Mouse (Mus musculus): ENCODE data around the gene Apoa2. TPM values are rescaled to one million over a fixed set of nuclear protein-coding genes. Genes with fewer than 3 reads are reported as not detected.

The Apoa2 gene
- polyA plus RNA-seq, 1 experiment from 2014 or later, result 1.9 TPM

- Histone ChIP-seq H3K4me3 (ENCODE audit: low read depth, low read length) (no peak overlapping the region), H3K27ac (replicated peaks; ENCODE audit: low read depth, low read length) (peak overlapping the region; percentile 93), H3K4me2 (ENCODE audit: low read depth, low read length) (0 out of 2 replicates have a peak overlapping the region, but pooled peaks have one; percentile 8), H3K27me3 (replicated peaks; ENCODE audit: control insufficient read depth, insufficient read depth, low read length) (no peaks in the 10 kb centered on the region), H3K9me3 (ENCODE audit: control insufficient read depth, low read length) (no peaks in the 10 kb centered on the region), H3K4me1 (ENCODE audit: control insufficient read depth, insufficient read depth, low read length) (peaks cover 50% of the 10 kb centered on the region), H3K36me3 (ENCODE audit: control insufficient read depth, insufficient read depth, low read length) (peaks cover 26% of the 10 kb centered on the region), H3K9ac (ENCODE audit: low read depth, low read length) (no peak overlapping the region)
- WGBS, result 32% methylated on average over 2 of the region's 3 CpGs
- no peak for DNase-seq (ENCODE audit: low spot score)
- no peak for ATAC-seq (ENCODE audit: low read depth)
Observed at GRCm38 (mm10) chr1:171248386-171249226, 23.8 kb downstream of the Apoa2 start.

GRCm38 (mm10) chr1:171249913-171250600, 25.2 kb downstream of the Apoa2 start, which contains the start of gene Adamts4:
Gene Adamts4, plus strand, starts transcription at chr1:171250421.
- peak within 1 kb of the TSS; percentile 46 for H3K4me3 ChIP-seq (ENCODE audit: low read depth, low read length)
- no peaks in the 10 kb centered on the region for H3K9me3 ChIP-seq (ENCODE audit: control insufficient read depth, low read length)
- DNase-seq (ENCODE audit: low spot score) (peak; percentile 90), ATAC-seq (ENCODE audit: low read depth) (peak; percentile 30; the same call in 1 of the 2 replicates)
- peak within 1 kb of the TSS; percentile 63 for H3K9ac ChIP-seq (ENCODE audit: low read depth, low read length)
- H3K4me2 ChIP-seq (ENCODE audit: low read depth, low read length), result peak within 1 kb of the TSS; percentile 80
- peaks cover 50% of the 10 kb centered on the region for H3K4me1 ChIP-seq (ENCODE audit: control insufficient read depth, insufficient read depth, low read length)
- H3K36me3 ChIP-seq (ENCODE audit: control insufficient read depth, insufficient read depth, low read length), result peaks cover 27% of the 10 kb centered on the region
- WGBS, result 5% methylated on average over 5 of the region's 5 CpGs
- H3K27ac ChIP-seq (replicated peaks; ENCODE audit: low read depth, low read length), result peak within 1 kb of the TSS; percentile 93
- H3K27me3 ChIP-seq (replicated peaks; ENCODE audit: control insufficient read depth, insufficient read depth, low read length), result no peaks in the 10 kb centered on the region

- H3K9me3 ChIP-seq (ENCODE audit: control insufficient read depth, low read length), result no peaks in the 10 kb centered on the region
- peak within 1 kb of the TSS; percentile 46 for H3K4me3 ChIP-seq (ENCODE audit: low read depth, low read length)
- peak within 1 kb of the TSS; percentile 63 for H3K9ac ChIP-seq (ENCODE audit: low read depth, low read length)
- H3K27ac ChIP-seq (replicated peaks; ENCODE audit: low read depth, low read length), result peak within 1 kb of the TSS; percentile 93
- ATAC-seq (ENCODE audit: low read depth) (0 out of 2 replicates have a peak, but pooled peaks have one; percentile 10), DNase-seq (ENCODE audit: low spot score) (peak; percentile 75)
- WGBS, result 9% methylated on average over 26 of the region's 26 CpGs
- peak within 1 kb of the TSS; percentile 80 for H3K4me2 ChIP-seq (ENCODE audit: low read depth, low read length)
- H3K4me1 ChIP-seq (ENCODE audit: control insufficient read depth, insufficient read depth, low read length), result peaks cover 47% of the 10 kb centered on the region
- no peaks in the 10 kb centered on the region for H3K27me3 ChIP-seq (replicated peaks; ENCODE audit: control insufficient read depth, insufficient read depth, low read length)
- H3K36me3 ChIP-seq (ENCODE audit: control insufficient read depth, insufficient read depth, low read length), result peaks cover 26% of the 10 kb centered on the region
Observed at GRCm38 (mm10) chr1:171250680-171251593, 26.1 kb downstream of the Apoa2 start, which contains the start of gene Ndufs2. Gene Ndufs2, minus strand, starts transcription at chr1:171251388.

GRCm38 (mm10) chr1:171251594-171252324, 26.9 kb downstream of the Apoa2 start:
- Histone ChIP-seq H3K9ac (ENCODE audit: low read depth, low read length) (peak overlapping the region; percentile 63), H3K9me3 (ENCODE audit: control insufficient read depth, low read length) (no peaks in the 10 kb centered on the region), H3K4me3 (ENCODE audit: low read depth, low read length) (peak overlapping the region; percentile 46), H3K36me3 (ENCODE audit: control insufficient read depth, insufficient read depth, low read length) (peaks cover 32% of the 10 kb centered on the region), H3K27ac (replicated peaks; ENCODE audit: low read depth, low read length) (peak overlapping the region; percentile 93), H3K4me1 (ENCODE audit: control insufficient read depth, insufficient read depth, low read length) (peaks cover 42% of the 10 kb centered on the region), H3K27me3 (replicated peaks; ENCODE audit: control insufficient read depth, insufficient read depth, low read length) (no peaks in the 10 kb centered on the region), H3K4me2 (ENCODE audit: low read depth, low read length) (peak overlapping the region; percentile 80)
- ATAC-seq (ENCODE audit: low read depth) (peak; percentile 54), DNase-seq (ENCODE audit: low spot score) (peak; percentile 92)
- whole genome bisulfite sequencing, result 2% methylated on average over 13 of the region's 13 CpGs

- Histone ChIP-seq H3K27ac (replicated peaks; ENCODE audit: low read depth, low read length) (peak overlapping the region; percentile 93), H3K4me3 (ENCODE audit: low read depth, low read length) (peak overlapping the region; percentile 46), H3K27me3 (replicated peaks; ENCODE audit: control insufficient read depth, insufficient read depth, low read length) (no peaks in the 10 kb centered on the region), H3K4me2 (ENCODE audit: low read depth, low read length) (peak overlapping the region; percentile 80), H3K36me3 (ENCODE audit: control insufficient read depth, insufficient read depth, low read length) (peaks cover 37% of the 10 kb centered on the region), H3K9ac (ENCODE audit: low read depth, low read length) (peak overlapping the region; percentile 63), H3K4me1 (ENCODE audit: control insufficient read depth, insufficient read depth, low read length) (peaks cover 42% of the 10 kb centered on the region), H3K9me3 (ENCODE audit: control insufficient read depth, low read length) (no peaks in the 10 kb centered on the region)
- WGBS, result 30% methylated on average over 17 of the region's 17 CpGs
- ATAC-seq (ENCODE audit: low read depth) (peak; percentile 0; the same call in 1 of the 2 replicates), DNase-seq (ENCODE audit: low spot score) (no peak)
Observed at GRCm38 (mm10) chr1:171252415-171252814, 27.6 kb downstream of the Apoa2 start.

- Histone ChIP-seq H3K36me3 (ENCODE audit: control insufficient read depth, insufficient read depth, low read length) (peaks cover 65% of the 10 kb centered on the region), H3K27ac (replicated peaks; ENCODE audit: low read depth, low read length) (no peak overlapping the region), H3K27me3 (replicated peaks; ENCODE audit: control insufficient read depth, insufficient read depth, low read length) (no peaks in the 10 kb centered on the region), H3K4me2 (ENCODE audit: low read depth, low read length) (no peak overlapping the region), H3K4me1 (ENCODE audit: control insufficient read depth, insufficient read depth, low read length) (peaks cover 14% of the 10 kb centered on the region), H3K9ac (ENCODE audit: low read depth, low read length) (no peak overlapping the region), H3K4me3 (ENCODE audit: low read depth, low read length) (no peak overlapping the region), H3K9me3 (ENCODE audit: control insufficient read depth, low read length) (no peaks in the 10 kb centered on the region)
- no peak for DNase-seq (ENCODE audit: low spot score)
- no peak for ATAC-seq (ENCODE audit: low read depth)
- WGBS, result 90% methylated on average over 24 of the region's 24 CpGs
Observed at GRCm38 (mm10) chr1:171256095-171256818, 31.4 kb downstream of the Apoa2 start.

- DNase-seq (ENCODE audit: low spot score), result peak; percentile 84
- H3K4me3 ChIP-seq (ENCODE audit: low read depth, low read length), result no peak overlapping the region
- no peaks in the 10 kb centered on the region for H3K9me3 ChIP-seq (ENCODE audit: control insufficient read depth, low read length)
- no peak overlapping the region for H3K4me2 ChIP-seq (ENCODE audit: low read depth, low read length)
- no peak overlapping the region for H3K27ac ChIP-seq (replicated peaks; ENCODE audit: low read depth, low read length)
- peak; percentile 35; the same call in 1 of the 2 replicates for ATAC-seq (ENCODE audit: low read depth)
- H3K4me1 ChIP-seq (ENCODE audit: control insufficient read depth, insufficient read depth, low read length), result peaks cover 10% of the 10 kb centered on the region
- H3K9ac ChIP-seq (ENCODE audit: low read depth, low read length), result no peak overlapping the region
- H3K36me3 ChIP-seq (ENCODE audit: control insufficient read depth, insufficient read depth, low read length), result peaks cover 65% of the 10 kb centered on the region
- 69% methylated on average over 15 of the region's 15 CpGs for WGBS
- no peaks in the 10 kb centered on the region for H3K27me3 ChIP-seq (replicated peaks; ENCODE audit: control insufficient read depth, insufficient read depth, low read length)
Observed at GRCm38 (mm10) chr1:171256937-171257548, 32.2 kb downstream of the Apoa2 start.

Measured in embryonic facial prominence, embryonic 14.5 days (tissue).